Mouse (Mus musculus) kidney, embryonic 16.5 days (tissue): Measurements from ENCODE around the gene Pabpc1l. TPM values are rescaled to one million over a fixed set of nuclear protein-coding genes. Genes with fewer than 3 reads are reported as not detected.

ENCODE experiments used
- ATAC-seq: fragments of 200-750 bp; cut with Nextera tagmentation; 2 replicates; pipeline ENCODE4 v1.8.0; 2017; ENCODE audit warnings: moderate TSS enrichment; ENCODE audit not compliant: low FRiP score, low TSS enrichment
- H3K27ac ChIP-seq: fragments of 300-500 bp; sonication (generic); 2 replicates; pipeline ENCODE4 v1.5.1; 2014; ENCODE audit warnings: low read length
- H3K27me3 ChIP-seq: fragments of 300-500 bp; sonication (generic); 2 replicates; pipeline ENCODE4 v1.6.1; 2014; ENCODE audit warnings: low read length, control low read depth, mixed read lengths; ENCODE audit not compliant: insufficient read depth
- H3K36me3 ChIP-seq: fragments of 300-500 bp; sonication (generic); 2 replicates; pipeline ENCODE4 v1.6.1; 2014; ENCODE audit warnings: low read length, control low read depth, mixed read lengths; ENCODE audit not compliant: insufficient read depth
- H3K4me1 ChIP-seq: fragments of 300-500 bp; sonication (generic); 2 replicates; pipeline ENCODE4 v1.6.1; 2014; ENCODE audit warnings: low read length, control low read depth, mixed read lengths; ENCODE audit not compliant: insufficient read depth
- H3K4me2 ChIP-seq: fragments of 300-500 bp; sonication (generic); replicated peaks from 2 replicates; pipeline ENCODE4 v1.6.1; 2014; ENCODE audit warnings: low read depth, low read length
- H3K4me3 ChIP-seq: fragments of 300-500 bp; sonication (generic); 2 replicates; pipeline ENCODE4 v1.5.1; 2014; ENCODE audit warnings: mild to moderate bottlenecking, low read length
- H3K9ac ChIP-seq: fragments of 300-500 bp; sonication (generic); replicated peaks from 2 replicates; pipeline ENCODE4 v1.6.1; 2014; ENCODE audit warnings: low read length
- H3K9me3 ChIP-seq: fragments of 300-500 bp; sonication (generic); 2 replicates; pipeline ENCODE4 v1.6.1; 2016; ENCODE audit warnings: low read length, control low read depth
- WGBS: fragments of 180-500 bp; shearing (Covaris S2); extraction: QIAGEN DNeasy Blood & Tissue Kit; methylation state at CpG from one replicate; pipeline ENCODE4 v1.1.7; 2014; 5-methylcytosine and 5-hydroxymethylcytosine counted together
- polyA plus RNA-seq: library from polyadenylated mRNA; unstranded; fragments of >200 nt; fragmentation: Nextera tagmentation; extraction: Ambion mirVana; gene quantifications from 2 replicates; pipeline ENCODE4 v1.2.1, GENCODE M21; 2015

Gene Pabpc1l
- polyA plus RNA-seq, 1 experiment from 2014 or later: 1.8 TPM

DNA sequence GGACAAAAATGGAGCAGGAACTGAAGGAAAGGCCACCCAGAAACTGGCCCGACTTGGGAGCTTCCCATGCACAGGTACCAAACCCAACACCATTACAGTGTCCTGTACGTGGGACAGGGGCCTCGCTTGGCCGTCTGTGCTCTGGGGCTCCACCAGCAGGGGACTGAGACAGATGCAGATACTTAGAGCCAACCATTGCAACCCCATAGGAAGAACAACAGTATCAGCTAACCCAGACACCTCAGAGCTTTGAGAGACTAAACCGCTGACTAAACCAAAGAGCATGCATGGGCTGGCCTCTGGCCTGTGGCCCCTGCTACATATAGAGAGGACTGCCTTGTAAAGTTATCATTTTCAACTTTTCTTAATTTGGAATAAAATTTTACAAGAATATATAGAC lies 20.7 kb upstream of the Pabpc1l start:
- Histone ChIP-seq H3K27me3 (no peaks in the 10 kb centered on the region), H3K4me2 (no peak overlapping the region), H3K9me3 (no peaks in the 10 kb centered on the region), H3K4me3 (no peak overlapping the region), H3K9ac (no peak overlapping the region), H3K36me3 (no peaks in the 10 kb centered on the region), H3K4me1 (peaks cover 8% of the 10 kb centered on the region; the same call in 1 of the 2 replicates), H3K27ac (no peak overlapping the region)
- WGBS: 80% methylated on average over 5 of the region's 5 CpGs
- ATAC-seq: no peak

DNA sequence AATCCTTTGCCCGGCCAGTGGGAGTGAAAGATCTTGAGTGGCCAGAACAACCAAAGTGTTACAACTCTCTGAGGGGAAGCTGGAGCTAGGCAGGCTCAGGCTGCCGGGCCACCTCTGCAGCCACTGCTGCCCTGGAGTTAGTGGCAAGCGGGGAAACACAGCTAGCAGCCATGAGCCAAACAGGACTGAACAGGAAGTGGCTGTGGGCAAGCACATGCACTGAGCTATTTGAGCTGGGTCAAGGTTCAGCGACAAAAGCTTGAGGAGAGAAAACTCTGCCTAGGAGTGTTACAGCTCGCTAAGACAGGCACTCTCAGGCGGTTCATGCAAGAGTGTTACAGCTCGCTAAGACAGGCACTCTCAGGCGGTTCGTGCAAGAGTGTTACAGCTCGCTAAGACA lies 18.3 kb upstream of the Pabpc1l start:
- no peak for ATAC-seq
- no peak overlapping the region for H3K4me3 ChIP-seq
- no peaks in the 10 kb centered on the region for H3K9me3 ChIP-seq
- WGBS: 52% methylated on average over 10 of the region's 10 CpGs
- H3K4me1 ChIP-seq: peaks cover 6% of the 10 kb centered on the region; the same call in 1 of the 2 replicates
- H3K27me3 ChIP-seq: no peaks in the 10 kb centered on the region
- peaks cover 6% of the 10 kb centered on the region; the same call in 1 of the 2 replicates for H3K36me3 ChIP-seq
- H3K27ac ChIP-seq: no peak overlapping the region
- H3K9ac ChIP-seq: no peak overlapping the region
- H3K4me2 ChIP-seq: 0 out of 2 replicates have a peak overlapping the region, but pooled peaks have one; percentile 3

DNA sequence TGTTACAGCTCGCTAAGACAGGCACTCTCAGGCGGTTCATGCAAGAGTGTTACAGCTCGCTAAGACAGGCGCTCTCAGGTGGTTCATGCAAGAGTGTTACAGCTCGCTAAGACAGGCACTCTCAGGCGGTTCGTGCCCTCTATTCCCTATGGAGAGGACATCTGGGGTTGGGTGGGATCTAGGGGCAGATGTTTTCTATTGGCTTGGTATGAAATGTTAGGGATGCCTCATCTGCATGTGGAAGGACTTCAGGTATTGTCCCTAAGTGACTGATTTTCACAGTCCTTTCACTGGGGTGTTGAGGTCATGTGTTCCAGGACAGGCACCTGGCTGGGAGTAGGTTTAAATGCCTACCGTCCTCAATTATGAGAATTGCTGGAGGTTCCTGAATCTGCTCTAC lies 17.7 kb upstream of the Pabpc1l start:
- H3K9ac ChIP-seq: no peak overlapping the region
- H3K27ac ChIP-seq: no peak overlapping the region
- H3K9me3 ChIP-seq: no peaks in the 10 kb centered on the region
- H3K4me3 ChIP-seq: no peak overlapping the region
- WGBS: 95% methylated on average over 8 of the region's 8 CpGs
- no peak overlapping the region for H3K4me2 ChIP-seq
- no peaks in the 10 kb centered on the region for H3K27me3 ChIP-seq
- H3K36me3 ChIP-seq: peaks cover 12% of the 10 kb centered on the region
- no peak for ATAC-seq
- peaks cover 6% of the 10 kb centered on the region; the same call in 1 of the 2 replicates for H3K4me1 ChIP-seq

DNA sequence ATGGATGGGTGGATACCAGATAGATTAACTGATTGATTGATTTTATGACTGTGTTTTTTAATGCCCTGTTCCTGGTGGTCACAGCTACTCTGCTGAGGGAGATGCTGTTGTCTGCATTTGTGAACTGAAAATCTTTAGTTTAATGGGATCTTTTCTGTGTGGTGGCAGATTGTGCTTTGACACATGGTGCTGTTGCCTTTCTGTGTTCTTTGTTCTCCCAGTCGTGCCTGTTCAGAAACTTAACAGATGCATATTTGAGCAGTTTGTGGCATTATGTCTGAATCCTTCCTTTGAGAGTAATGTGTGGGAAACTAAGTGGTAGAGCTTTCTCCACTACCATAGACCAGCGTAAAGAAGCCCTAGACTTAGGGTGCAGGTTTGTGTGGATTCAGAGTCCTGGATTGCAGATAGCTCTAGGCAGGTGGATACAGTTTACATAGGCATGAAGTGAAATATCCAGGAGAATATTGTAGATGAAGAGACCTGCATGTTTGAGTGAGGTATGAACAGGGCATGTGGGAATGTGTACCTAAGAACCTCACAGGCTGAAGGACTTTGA lies 17.2 kb upstream of the Pabpc1l start:
- no peaks in the 10 kb centered on the region for H3K9me3 ChIP-seq
- no peak for ATAC-seq
- H3K4me3 ChIP-seq: no peak overlapping the region
- H3K27me3 ChIP-seq: no peaks in the 10 kb centered on the region
- H3K4me2 ChIP-seq: no peak overlapping the region
- peaks cover 14% of the 10 kb centered on the region for H3K36me3 ChIP-seq
- H3K4me1 ChIP-seq: peaks cover 6% of the 10 kb centered on the region; the same call in 1 of the 2 replicates
- no peak overlapping the region for H3K9ac ChIP-seq
- no peak overlapping the region for H3K27ac ChIP-seq
- 85% methylated on average over 2 of the region's 2 CpGs for WGBS

DNA sequence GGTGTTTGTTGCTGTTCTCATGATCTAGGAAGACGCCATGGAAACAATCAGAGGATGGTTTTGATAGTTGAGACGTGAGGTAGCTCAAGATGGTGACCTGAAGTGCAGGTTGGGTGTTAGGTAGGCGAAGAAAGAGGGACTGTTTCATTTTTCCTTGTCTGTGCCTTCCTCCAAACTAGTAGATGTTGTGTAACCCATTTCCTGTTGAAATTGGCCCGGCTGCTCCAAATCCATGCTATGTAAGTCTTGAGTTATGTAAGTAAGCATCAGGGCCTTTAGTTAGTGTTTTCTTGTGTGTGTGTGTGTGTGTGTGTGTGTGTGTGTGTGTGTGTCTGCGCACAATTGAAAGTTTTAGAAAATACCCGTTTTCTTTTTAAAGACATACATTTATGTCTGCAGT lies 16.0 kb upstream of the Pabpc1l start:
- Histone ChIP-seq H3K4me3 (no peak overlapping the region), H3K36me3 (peaks cover 16% of the 10 kb centered on the region), H3K27ac (no peak overlapping the region), H3K9ac (no peak overlapping the region), H3K9me3 (no peaks in the 10 kb centered on the region), H3K4me2 (no peak overlapping the region), H3K27me3 (no peaks in the 10 kb centered on the region), H3K4me1 (peaks cover 6% of the 10 kb centered on the region; the same call in 1 of the 2 replicates)
- 89% methylated on average over 6 of the region's 6 CpGs for WGBS
- ATAC-seq: no peak

DNA sequence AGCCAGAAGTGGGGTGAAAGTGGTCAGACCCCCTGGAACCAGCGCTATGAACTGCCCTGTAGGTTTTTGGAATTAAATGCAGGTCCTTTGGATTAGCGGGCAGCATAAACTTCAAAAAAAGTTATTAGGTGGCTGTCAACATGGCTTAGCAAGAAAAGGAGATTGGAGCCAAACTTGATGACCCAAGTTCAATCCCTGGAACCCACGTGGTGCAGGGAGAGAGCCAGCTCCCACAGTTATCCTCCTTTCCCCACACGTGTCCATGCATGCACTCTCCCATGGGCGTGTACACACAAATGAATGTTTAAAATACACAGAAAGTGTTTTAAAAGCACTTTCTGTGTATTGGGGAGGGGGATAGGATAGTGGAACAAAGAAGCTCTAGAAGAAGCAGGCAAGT lies 14.8 kb upstream of the Pabpc1l start:
- peaks cover 29% of the 10 kb centered on the region for H3K36me3 ChIP-seq
- H3K4me3 ChIP-seq: no peak overlapping the region
- no peak overlapping the region for H3K4me2 ChIP-seq
- H3K9me3 ChIP-seq: no peaks in the 10 kb centered on the region
- no peak overlapping the region for H3K9ac ChIP-seq
- no peaks in the 10 kb centered on the region for H3K27me3 ChIP-seq
- WGBS: 81% methylated on average over 5 of the region's 5 CpGs
- H3K27ac ChIP-seq: no peak overlapping the region
- no peak for ATAC-seq
- peaks cover 6% of the 10 kb centered on the region; the same call in 1 of the 2 replicates for H3K4me1 ChIP-seq

DNA sequence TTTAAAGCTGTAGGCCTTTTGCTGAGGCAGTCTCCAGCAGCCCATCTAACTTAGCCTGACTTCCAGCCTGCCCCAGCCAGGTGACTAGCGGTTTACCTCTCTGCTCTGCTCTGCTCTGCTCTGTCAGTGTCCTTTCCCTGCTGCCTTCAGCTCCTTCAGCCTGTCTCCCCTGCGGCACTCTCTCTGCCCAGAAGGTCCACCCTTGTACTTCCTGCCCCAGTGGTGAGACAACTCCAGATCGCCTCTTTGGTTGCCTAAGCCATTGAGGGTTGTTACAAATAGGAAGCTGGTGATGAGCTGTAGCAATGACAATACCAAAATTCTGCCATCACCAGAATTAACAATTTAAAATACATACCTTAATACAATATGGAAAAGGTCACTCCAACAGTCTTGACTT lies 14.3 kb upstream of the Pabpc1l start:
- H3K9me3 ChIP-seq: no peaks in the 10 kb centered on the region
- H3K4me3 ChIP-seq: no peak overlapping the region
- peaks cover 34% of the 10 kb centered on the region for H3K36me3 ChIP-seq
- no peak overlapping the region for H3K9ac ChIP-seq
- no peaks in the 10 kb centered on the region for H3K27me3 ChIP-seq
- H3K27ac ChIP-seq: no peak overlapping the region
- WGBS: 88% methylated on average over 3 of the region's 3 CpGs
- H3K4me1 ChIP-seq: peaks cover 6% of the 10 kb centered on the region; the same call in 1 of the 2 replicates
- H3K4me2 ChIP-seq: no peak overlapping the region
- ATAC-seq: no peak

DNA sequence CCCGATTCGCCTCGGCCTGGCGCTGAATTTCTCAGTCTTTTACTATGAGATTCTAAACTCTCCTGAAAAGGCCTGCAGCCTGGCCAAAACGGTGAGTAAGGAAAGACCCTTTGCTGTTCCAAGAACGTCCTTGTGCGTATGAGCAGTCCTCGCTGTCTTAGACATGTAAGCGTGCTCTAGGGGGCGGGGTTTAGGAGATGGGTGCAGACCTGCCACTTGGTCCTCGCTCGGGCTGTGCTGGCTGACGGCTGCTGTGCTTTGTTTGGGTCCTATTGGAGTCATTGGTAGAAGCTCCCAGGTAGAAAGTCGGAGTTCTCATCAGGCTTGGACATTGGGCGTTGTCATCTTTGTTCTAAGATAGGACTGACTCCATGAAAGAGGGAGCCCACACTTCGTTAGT lies 9.9 kb upstream of the Pabpc1l start:
- H3K4me3 ChIP-seq: no peak overlapping the region
- H3K4me1 ChIP-seq: no peaks in the 10 kb centered on the region
- ATAC-seq: no peak
- H3K9me3 ChIP-seq: no peaks in the 10 kb centered on the region
- no peak overlapping the region for H3K27ac ChIP-seq
- H3K27me3 ChIP-seq: no peaks in the 10 kb centered on the region
- H3K36me3 ChIP-seq: peaks cover 72% of the 10 kb centered on the region
- WGBS: 93% methylated on average over 16 of the region's 16 CpGs
- no peak overlapping the region for H3K4me2 ChIP-seq
- no peak overlapping the region for H3K9ac ChIP-seq

DNA sequence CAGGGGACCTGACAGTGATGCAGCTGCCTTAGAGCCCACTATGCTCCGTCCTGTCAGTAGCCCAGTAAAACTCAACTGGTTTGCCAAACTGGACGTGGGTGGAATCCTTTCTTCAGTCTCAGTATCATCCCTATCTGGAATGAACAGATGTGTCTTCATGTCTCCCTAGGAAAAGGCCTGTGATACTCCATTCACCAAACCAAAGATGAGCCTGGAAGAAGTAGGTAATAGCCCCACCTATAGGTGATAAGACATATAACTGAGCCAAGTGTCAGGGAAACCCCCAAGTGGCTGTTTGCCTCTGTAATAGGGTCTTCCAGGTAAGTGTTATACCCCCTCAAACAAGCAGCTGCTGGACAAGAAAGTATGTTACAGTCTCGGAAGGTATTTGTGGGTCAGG lies 6.3 kb upstream of the Pabpc1l start:
- no peaks in the 10 kb centered on the region for H3K9me3 ChIP-seq
- whole genome bisulfite sequencing: 89% methylated on average over 3 of the region's 3 CpGs
- H3K4me2 ChIP-seq: no peak overlapping the region
- H3K9ac ChIP-seq: no peak overlapping the region
- H3K4me3 ChIP-seq: no peak overlapping the region
- no peaks in the 10 kb centered on the region for H3K4me1 ChIP-seq
- peaks cover 57% of the 10 kb centered on the region for H3K36me3 ChIP-seq
- H3K27me3 ChIP-seq: no peaks in the 10 kb centered on the region
- ATAC-seq: no peak
- H3K27ac ChIP-seq: no peak overlapping the region

DNA sequence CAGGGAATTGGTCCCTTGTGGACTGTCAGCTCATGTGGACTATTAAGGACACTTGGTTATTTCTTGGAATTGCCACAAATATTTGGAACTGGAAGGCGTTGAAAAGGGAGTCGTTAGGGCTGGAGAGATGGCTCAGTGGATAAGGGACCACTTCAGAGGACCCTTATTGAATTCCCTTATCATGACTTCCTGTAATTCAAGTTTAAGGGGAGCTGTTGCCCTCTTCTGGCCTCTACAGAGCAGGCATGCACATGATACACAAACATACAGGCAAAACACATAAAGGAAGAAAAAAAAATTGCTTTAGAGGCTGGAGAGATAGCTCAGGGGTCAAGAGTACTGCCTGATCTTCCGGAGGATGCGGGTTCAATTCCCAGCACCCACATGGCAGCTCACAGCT lies 5.3 kb upstream of the Pabpc1l start:
- WGBS: 79% methylated on average over 4 of the region's 4 CpGs
- no peaks in the 10 kb centered on the region for H3K27me3 ChIP-seq
- H3K36me3 ChIP-seq: peaks cover 48% of the 10 kb centered on the region
- H3K9me3 ChIP-seq: no peaks in the 10 kb centered on the region
- H3K9ac ChIP-seq: no peak overlapping the region
- no peak overlapping the region for H3K27ac ChIP-seq
- no peak for ATAC-seq
- H3K4me3 ChIP-seq: no peak overlapping the region
- H3K4me2 ChIP-seq: no peak overlapping the region
- H3K4me1 ChIP-seq: no peaks in the 10 kb centered on the region
